Mouse (Mus musculus) forebrain, embryonic 11.5 days (tissue): ENCODE measurements around the gene Mpig6b. TPM values are rescaled to one million over a fixed set of nuclear protein-coding genes. Genes with fewer than 3 reads are reported as not detected.
A peak's percentile ranks its signal among the peaks of the same experiment; 100 is the strongest.
"Not testable (repeated sequence)": the region's sequence is repeated elsewhere in the genome, so short reads cannot be mapped to it uniquely, and the experiment has no call there.

Experiments
- ATAC-seq: fragments of 200-750 bp; cut with Nextera tagmentation; replicated peaks from 2 replicates; pipeline ENCODE4 v1.8.0; 2017; ENCODE audit warnings: moderate TSS enrichment; ENCODE audit not compliant: low FRiP score
- DNase-seq: peaks from one replicate; pipeline ENCODE4 v3.0.0-alpha.2; 2017; ENCODE audit warnings: low spot score
- H3K27ac ChIP-seq: fragments of 300-500 bp; sonication (generic); 2 replicates; pipeline ENCODE4 v1.5.1; 2014; ENCODE audit warnings: low read depth, low read length
- H3K27me3 ChIP-seq: fragments of 300-500 bp; sonication (generic); 2 replicates; pipeline ENCODE4 v1.6.1; 2014; ENCODE audit warnings: mild to moderate bottlenecking, low read length, mixed read lengths; ENCODE audit not compliant: control insufficient read depth, insufficient read depth
- H3K36me3 ChIP-seq: fragments of 300-500 bp; sonication (generic); 2 replicates; pipeline ENCODE4 v1.6.1; 2014; ENCODE audit warnings: mild to moderate bottlenecking, low read length, moderate library complexity, mixed read lengths; ENCODE audit not compliant: control insufficient read depth, insufficient read depth
- H3K4me1 ChIP-seq: fragments of 300-500 bp; sonication (generic); replicated peaks from 2 replicates; pipeline ENCODE4 v1.6.1; 2014; ENCODE audit warnings: low read length, mixed read lengths; ENCODE audit not compliant: control insufficient read depth, insufficient read depth
- H3K4me2 ChIP-seq: fragments of 300-500 bp; sonication (generic); 2 replicates; pipeline ENCODE4 v1.6.1; 2014; ENCODE audit warnings: low read depth, mild to moderate bottlenecking, low read length, moderate library complexity, mixed read lengths; ENCODE audit not compliant: severe bottlenecking
- H3K4me3 ChIP-seq: fragments of 300-500 bp; sonication (generic); 2 replicates; pipeline ENCODE4 v1.5.1; 2014; ENCODE audit warnings: low read depth, low read length
- H3K9ac ChIP-seq: fragments of 300-500 bp; sonication (generic); 2 replicates; pipeline ENCODE4 v1.6.1; 2014; ENCODE audit warnings: low read length
- H3K9me3 ChIP-seq: fragments of 300-500 bp; sonication (generic); 2 replicates; pipeline ENCODE4 v1.6.1; 2016; ENCODE audit warnings: low read length, mixed read lengths; ENCODE audit not compliant: control insufficient read depth
- WGBS: fragments of 180-500 bp; shearing (Covaris S2); extraction: QIAGEN DNeasy Blood & Tissue Kit; methylation state at CpG from one replicate; pipeline ENCODE4 v1.1.7; 2014; 5-methylcytosine and 5-hydroxymethylcytosine counted together
- polyA plus RNA-seq: library from polyadenylated mRNA; unstranded; fragments of >200 nt; fragmentation: Nextera tagmentation; extraction: Ambion mirVana; gene quantifications from 2 replicates; pipeline ENCODE4 v1.2.1, GENCODE M21; 2014

The Mpig6b gene
- polyA plus RNA-seq, 1 experiment from 2014 or later: 1.3 TPM

DNA sequence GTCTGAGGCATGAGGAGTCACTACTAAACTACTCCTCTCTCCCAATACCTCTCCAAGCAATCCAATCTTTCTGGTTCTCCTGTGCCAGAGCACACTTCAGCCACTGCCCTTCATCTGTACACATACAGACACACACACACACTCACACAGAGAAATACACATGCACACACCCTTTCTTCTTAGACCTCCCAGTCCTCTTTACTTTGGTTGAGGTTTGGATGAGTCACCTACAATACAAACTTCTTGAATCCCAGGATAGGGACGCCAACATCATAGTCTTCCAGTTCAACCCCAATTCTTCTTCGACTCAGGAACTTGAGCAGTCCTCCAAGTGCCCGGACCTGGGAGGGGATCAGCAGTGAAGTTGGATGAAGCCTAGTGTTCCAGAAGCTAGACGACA is 22.2 kb downstream of the Mpig6b start:
- 85% methylated on average over 4 of the region's 4 CpGs for WGBS
- Histone ChIP-seq H3K27ac (no peak overlapping the region), H3K4me2 (no peak overlapping the region), H3K27me3 (no peaks in the 10 kb centered on the region), H3K9ac (no peak overlapping the region), H3K4me3 (no peak overlapping the region), H3K4me1 (peaks cover 11% of the 10 kb centered on the region), H3K9me3 (no peaks in the 10 kb centered on the region), H3K36me3 (no peaks in the 10 kb centered on the region)
- DNase-seq: no peak
- no peak for ATAC-seq

DNA sequence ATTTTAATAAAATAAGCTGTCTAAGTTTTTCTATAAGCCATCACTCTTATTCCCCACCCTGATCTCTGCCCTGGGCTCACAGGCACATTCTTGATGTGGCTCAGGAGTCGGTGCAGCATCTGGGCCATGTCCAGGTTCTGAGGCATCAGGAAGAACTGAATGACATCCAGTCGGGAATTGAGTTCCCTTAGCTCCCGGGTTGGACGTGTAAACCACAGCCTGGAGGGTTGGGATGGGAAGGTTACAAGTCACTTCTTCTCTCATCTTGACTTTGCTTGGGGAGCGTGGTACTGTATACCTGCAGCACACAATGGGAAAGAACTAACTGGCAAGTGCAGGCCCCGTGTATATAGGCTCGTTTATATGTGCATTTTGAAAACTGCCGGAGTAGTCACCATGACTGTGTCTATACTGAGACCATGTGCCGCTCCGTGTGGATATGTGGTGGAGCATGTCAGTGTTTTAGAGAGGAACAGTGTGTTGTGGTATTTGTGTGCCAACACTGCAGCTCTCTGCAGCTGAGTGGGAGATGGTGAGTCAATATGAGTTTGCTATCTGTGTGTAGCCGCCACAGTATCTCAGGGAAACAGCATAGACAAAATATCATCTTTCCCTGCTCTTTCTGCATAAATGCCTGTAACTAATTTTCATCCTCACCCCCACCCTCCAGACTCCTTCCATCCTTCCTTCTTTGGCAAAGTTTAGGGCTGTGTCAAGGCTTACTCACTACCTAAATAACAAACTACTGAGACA is 26.7 kb downstream of the Mpig6b start:
- Histone ChIP-seq H3K9me3 (no peaks in the 10 kb centered on the region), H3K9ac (no peak overlapping the region), H3K4me1 (no peaks in the 10 kb centered on the region), H3K4me3 (no peak overlapping the region), H3K27ac (no peak overlapping the region), H3K4me2 (no peak overlapping the region), H3K27me3 (no peaks in the 10 kb centered on the region), H3K36me3 (no peaks in the 10 kb centered on the region)
- no peak for ATAC-seq
- 87% methylated on average over 11 of the region's 11 CpGs for WGBS
- no peak for DNase-seq

DNA sequence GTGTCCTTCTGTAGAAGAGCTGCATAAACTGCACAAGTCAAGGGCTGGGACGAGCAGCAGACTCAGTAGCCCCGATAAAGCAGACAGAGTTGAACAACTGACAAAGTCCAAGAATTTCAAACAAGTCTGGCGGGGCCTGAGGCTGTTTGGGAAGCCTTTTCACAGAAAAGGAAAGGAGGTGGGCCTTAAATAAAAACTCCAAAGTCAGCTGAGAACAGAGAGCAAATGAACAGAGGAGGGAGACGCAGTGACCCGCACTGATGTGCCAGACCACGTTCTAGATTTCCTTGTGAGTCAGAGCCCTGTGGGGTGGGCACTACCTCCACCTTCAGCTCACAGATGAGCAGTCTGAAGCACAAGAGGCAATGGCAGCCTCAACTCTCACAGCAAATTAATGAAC is 31.1 kb downstream of the Mpig6b start:
- peaks cover 2% of the 10 kb centered on the region; the same call in 1 of the 2 replicates for H3K4me1 ChIP-seq
- H3K27ac ChIP-seq: no peak overlapping the region
- H3K4me2 ChIP-seq: no peak overlapping the region
- DNase-seq (no peak), ATAC-seq (no peak)
- H3K9me3 ChIP-seq: no peaks in the 10 kb centered on the region
- no peak overlapping the region for H3K9ac ChIP-seq
- 84% methylated on average over 6 of the region's 6 CpGs for whole genome bisulfite sequencing
- H3K36me3 ChIP-seq: no peaks in the 10 kb centered on the region
- no peaks in the 10 kb centered on the region for H3K27me3 ChIP-seq
- H3K4me3 ChIP-seq: no peak overlapping the region

DNA sequence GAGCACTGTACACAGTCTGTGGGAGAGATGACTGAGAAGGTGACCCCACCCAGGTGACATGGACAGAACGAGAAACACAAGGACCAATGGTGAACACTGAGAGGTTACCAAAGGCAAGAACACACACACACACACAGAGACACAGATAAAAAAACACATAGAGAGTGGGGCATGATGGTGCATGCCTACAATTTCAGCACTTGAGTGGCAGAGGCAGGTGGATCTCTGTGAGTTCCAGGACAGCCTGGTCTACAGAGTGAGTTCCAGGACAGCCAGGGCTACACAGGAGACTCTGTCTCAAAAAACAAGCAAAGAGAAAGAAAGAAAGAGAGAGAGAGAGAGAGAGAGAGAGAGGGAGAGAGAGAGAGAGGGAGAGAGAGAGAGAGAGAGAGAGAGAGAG is 32.3 kb downstream of the Mpig6b start:
- H3K27ac ChIP-seq, H3K9ac ChIP-seq, H3K9me3 ChIP-seq, H3K36me3 ChIP-seq, DNase-seq, H3K27me3 ChIP-seq, H3K4me3 ChIP-seq, H3K4me1 ChIP-seq, ATAC-seq, H3K4me2 ChIP-seq: not testable (repeated sequence)
- 81% methylated on average over 1 of the region's 1 CpGs for WGBS

DNA sequence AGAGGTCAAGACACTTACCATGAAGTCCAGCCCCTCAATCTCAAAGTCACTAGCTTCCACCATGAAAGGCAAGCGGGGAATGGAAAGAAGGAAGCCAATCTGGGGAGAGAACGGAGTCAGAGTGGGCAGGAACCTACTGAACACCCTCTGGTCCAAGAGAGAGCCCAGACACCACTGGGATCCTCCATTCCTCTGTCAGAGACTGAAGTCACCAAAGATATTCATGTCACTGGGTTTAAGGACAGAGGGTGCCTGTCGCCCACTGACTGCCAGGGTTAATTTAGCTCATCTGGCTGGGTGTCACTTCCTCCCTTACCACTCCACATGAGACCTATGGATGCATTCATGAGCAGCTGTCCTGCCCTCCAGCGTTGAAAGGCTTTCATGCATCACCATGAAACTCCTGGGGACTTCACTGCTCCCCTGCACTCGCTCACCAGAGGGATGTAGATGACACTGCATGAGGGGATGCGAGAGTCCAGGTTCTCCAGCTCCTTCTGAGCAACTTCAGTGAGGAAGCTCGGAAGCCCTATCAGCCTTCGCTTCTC is 33.6 kb downstream of the Mpig6b start:
- Histone ChIP-seq H3K4me3 (no peak overlapping the region), H3K9ac (no peak overlapping the region), H3K27me3 (no peaks in the 10 kb centered on the region), H3K27ac (no peak overlapping the region), H3K9me3 (no peaks in the 10 kb centered on the region), H3K36me3 (no peaks in the 10 kb centered on the region), H3K4me1 (peaks cover 11% of the 10 kb centered on the region), H3K4me2 (no peak overlapping the region)
- 79% methylated on average over 8 of the region's 8 CpGs for WGBS
- ATAC-seq (no peak), DNase-seq (no peak)

DNA sequence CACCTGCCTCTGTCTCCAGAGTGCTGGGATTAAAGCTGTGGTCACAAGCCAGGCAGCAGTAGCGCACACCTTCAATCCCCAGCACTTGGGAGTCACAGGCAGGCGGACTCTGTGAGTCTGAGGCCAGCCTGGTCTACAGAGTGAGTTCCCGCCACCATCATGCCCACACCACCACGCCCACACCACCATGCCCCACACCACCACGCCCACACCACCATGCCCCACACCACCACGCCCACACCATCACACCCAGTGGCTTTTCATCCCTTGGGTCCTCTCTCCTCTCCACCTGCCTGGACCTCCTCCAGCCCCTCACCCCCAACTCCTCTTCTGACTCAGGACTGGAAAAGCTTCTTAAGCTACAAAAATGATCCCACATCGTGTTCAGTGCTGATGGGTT is 34.1 kb downstream of the Mpig6b start:
- no peak for ATAC-seq
- no peak overlapping the region for H3K4me3 ChIP-seq
- H3K4me1 ChIP-seq: peaks cover 13% of the 10 kb centered on the region
- H3K36me3 ChIP-seq: no peaks in the 10 kb centered on the region
- 84% methylated on average over 7 of the region's 7 CpGs for WGBS
- no peak overlapping the region for H3K9ac ChIP-seq
- H3K9me3 ChIP-seq: no peaks in the 10 kb centered on the region
- no peak overlapping the region for H3K27ac ChIP-seq
- H3K27me3 ChIP-seq: no peaks in the 10 kb centered on the region
- no peak for DNase-seq
- H3K4me2 ChIP-seq: no peak overlapping the region

DNA sequence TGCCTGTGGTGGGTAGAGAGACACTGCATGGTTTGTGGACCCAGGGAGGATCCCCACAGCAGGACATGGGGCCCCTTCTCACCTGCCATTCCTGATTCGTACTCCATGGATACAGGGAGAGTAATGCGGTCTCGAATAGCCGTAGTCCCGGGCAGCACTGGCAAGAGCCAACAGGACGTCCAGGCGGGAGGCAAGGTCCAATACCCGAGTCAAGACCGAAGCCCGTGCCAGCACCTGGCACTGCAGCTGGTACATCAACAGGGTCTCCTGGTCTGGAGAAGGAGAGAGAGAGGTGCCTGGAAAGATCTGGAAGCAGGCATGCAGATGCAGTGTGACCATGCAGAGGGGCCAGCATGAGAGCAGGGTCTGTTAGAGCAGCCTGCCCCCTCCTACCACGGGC is 34.7 kb downstream of the Mpig6b start:
- no peaks in the 10 kb centered on the region for H3K36me3 ChIP-seq
- no peak overlapping the region for H3K27ac ChIP-seq
- DNase-seq (peak; percentile 46), ATAC-seq (no peak)
- 95% methylated on average over 11 of the region's 11 CpGs for WGBS
- H3K4me2 ChIP-seq: no peak overlapping the region
- H3K9ac ChIP-seq: no peak overlapping the region
- H3K4me1 ChIP-seq: peaks cover 13% of the 10 kb centered on the region
- no peaks in the 10 kb centered on the region for H3K9me3 ChIP-seq
- H3K27me3 ChIP-seq: no peaks in the 10 kb centered on the region
- H3K4me3 ChIP-seq: no peak overlapping the region

DNA sequence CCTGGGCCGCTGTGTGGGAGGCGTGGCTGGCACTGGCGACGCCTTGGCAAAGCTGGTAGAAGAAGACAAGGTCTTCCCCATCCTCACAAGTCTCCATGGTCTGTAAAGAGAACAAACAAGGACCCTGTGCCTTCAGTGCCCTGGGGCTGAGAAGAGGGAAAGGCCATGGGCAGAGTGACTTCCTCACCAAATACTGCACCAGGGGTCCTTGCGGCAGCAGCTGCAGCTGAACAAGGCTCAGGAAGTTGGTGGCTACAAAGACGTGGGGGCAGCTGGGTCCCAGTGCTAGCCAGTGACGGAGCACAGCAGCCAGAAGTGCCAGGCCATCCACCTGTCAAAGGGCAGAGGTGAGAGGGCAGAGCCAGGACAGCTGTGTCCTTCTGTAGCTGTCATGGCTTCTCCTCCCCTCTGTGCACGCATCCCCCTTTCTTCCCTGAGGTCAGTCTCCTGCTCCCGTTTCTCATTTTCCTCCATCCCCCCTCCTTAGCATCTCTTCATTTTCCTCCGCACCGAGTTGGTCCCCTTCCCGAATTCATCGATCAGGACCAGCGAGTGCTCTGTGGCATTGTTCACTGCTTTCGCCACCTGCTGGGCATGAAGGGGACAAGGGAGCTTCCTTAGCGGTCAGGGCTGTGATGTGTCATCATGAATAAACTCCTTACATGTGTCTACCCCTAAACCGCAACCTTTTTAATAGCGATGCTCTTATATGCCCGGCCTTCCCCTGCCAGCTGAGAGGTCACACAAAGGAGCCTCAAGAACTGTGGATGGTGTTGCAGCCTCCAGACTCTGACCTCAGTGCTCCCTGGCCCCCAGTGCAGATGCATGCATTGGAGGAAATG is 36.1 kb downstream of the Mpig6b start:
- H3K4me1 ChIP-seq: peaks cover 13% of the 10 kb centered on the region
- DNase-seq: peak; percentile 52
- ATAC-seq: no peak
- H3K4me2 ChIP-seq: no peak overlapping the region
- H3K9me3 ChIP-seq: no peaks in the 10 kb centered on the region
- H3K36me3 ChIP-seq: no peaks in the 10 kb centered on the region
- H3K27me3 ChIP-seq: no peaks in the 10 kb centered on the region
- no peak overlapping the region for H3K27ac ChIP-seq
- peak overlapping the region; percentile 16; the same call in 1 of the 2 replicates for H3K9ac ChIP-seq
- H3K4me3 ChIP-seq: no peak overlapping the region
- 33% methylated on average over 19 of the region's 19 CpGs for WGBS
